Mouse (Mus musculus) lung, postnatal 0 days (tissue): ENCODE data around the gene Matn1. TPM values are rescaled to one million over a fixed set of nuclear protein-coding genes. Genes with fewer than 3 reads are reported as not detected.

Source experiments
- ATAC-seq: fragments of 200-750 bp; cut with Nextera tagmentation; 2 replicates; pipeline ENCODE4 v1.8.0; 2017; ENCODE audit warnings: moderate library complexity
- DNase-seq: peaks from one replicate; pipeline ENCODE4 v3.0.0-alpha.2; 2016; ENCODE audit warnings: low spot score
- H3K27ac ChIP-seq: fragments of 300-500 bp; sonication (generic); 2 replicates; pipeline ENCODE4 v1.5.1; 2014; ENCODE audit warnings: antibody characterized with exemption, mild to moderate bottlenecking, low read length, mixed read lengths
- H3K27me3 ChIP-seq: fragments of 300-500 bp; sonication (generic); replicated peaks from 2 replicates; pipeline ENCODE4 v1.6.1; 2014; ENCODE audit warnings: low read length, mixed read lengths; ENCODE audit not compliant: insufficient read depth
- H3K36me3 ChIP-seq: fragments of 300-500 bp; sonication (generic); 2 replicates; pipeline ENCODE4 v1.6.1; 2014; ENCODE audit warnings: low read length, mixed read lengths; ENCODE audit not compliant: insufficient read depth
- H3K4me1 ChIP-seq: fragments of 300-500 bp; sonication (generic); 2 replicates; pipeline ENCODE4 v1.6.1; 2014; ENCODE audit warnings: antibody characterized with exemption, low read depth, low read length, mixed read lengths; ENCODE audit not compliant: insufficient read depth
- H3K4me2 ChIP-seq: fragments of 300-500 bp; sonication (generic); replicated peaks from 2 replicates; pipeline ENCODE4 v1.6.1; 2014; ENCODE audit warnings: low read depth, mild to moderate bottlenecking, low read length, moderate library complexity, mixed read lengths
- H3K4me3 ChIP-seq: fragments of 300-500 bp; sonication (generic); 2 replicates; pipeline ENCODE4 v1.5.1; 2014; ENCODE audit warnings: low read depth, low read length
- H3K9ac ChIP-seq: fragments of 300-500 bp; sonication (generic); replicated peaks from 2 replicates; pipeline ENCODE4 v1.6.1; 2014; ENCODE audit warnings: low read depth, mild to moderate bottlenecking
- H3K9me3 ChIP-seq: fragments of 300-500 bp; sonication (generic); 2 replicates; pipeline ENCODE4 v1.6.1; 2016; ENCODE audit warnings: low read length, mixed read lengths
- CTCF ChIP-seq: IDR thresholded peaks from 2 replicates; pipeline ENCODE4 v1.5.1; 2016; ENCODE audit warnings: antibody characterized with exemption, mild to moderate bottlenecking
- EP300 ChIP-seq: IDR thresholded peaks from 2 replicates; pipeline ENCODE4 v1.6.1; 2016; ENCODE audit warnings: antibody characterized with exemption, mild to moderate bottlenecking, control low read depth
- whole genome bisulfite sequencing: fragments of 180-500 bp; shearing (Covaris S2); extraction: QIAGEN DNeasy Blood & Tissue Kit; methylation state at CpG from one replicate; pipeline ENCODE4 v1.1.7; 2014; 5-methylcytosine and 5-hydroxymethylcytosine counted together
- polyA plus RNA-seq: library from polyadenylated mRNA; unstranded; fragments of >200 nt; fragmentation: Nextera tagmentation; extraction: Ambion mirVana; gene quantifications from 2 replicates; pipeline ENCODE4 v1.2.1, GENCODE M21; 2015

Gene Matn1
- not detected in 2 replicates for polyA plus RNA-seq

- no peaks in the 10 kb centered on the region for H3K27me3 ChIP-seq
These were observed at the start of gene Matn1 for GRCm38 (mm10) chr4:130944112-130944511. Gene Matn1 (plus strand): TSS chr4:130944385.

GRCm38 (mm10) chr4:130895701-130896100, 48.5 kb upstream of the Matn1 start:
- DNase-seq = no peak
- H3K27ac ChIP-seq = no peak overlapping the region

More at GRCm38 (mm10) chr4:130944112-130944511, at the start of gene Matn1:
- Histone ChIP-seq H3K27ac (no peak within 1 kb of the TSS), H3K9ac (no peak within 1 kb of the TSS), H3K9me3 (no peaks in the 10 kb centered on the region), H3K4me3 (no peak within 1 kb of the TSS), H3K4me1 (no peaks in the 10 kb centered on the region), H3K36me3 (no peaks in the 10 kb centered on the region), H3K4me2 (no peak within 1 kb of the TSS)
- ATAC-seq = 0 out of 2 replicates have a peak, but pooled peaks have one; percentile 16
- TF ChIP-seq CTCF = no peak
- no peak for TF ChIP-seq EP300
- no peak for DNase-seq
- 25% methylated on average over 6 of the region's 6 CpGs for WGBS

DNA sequence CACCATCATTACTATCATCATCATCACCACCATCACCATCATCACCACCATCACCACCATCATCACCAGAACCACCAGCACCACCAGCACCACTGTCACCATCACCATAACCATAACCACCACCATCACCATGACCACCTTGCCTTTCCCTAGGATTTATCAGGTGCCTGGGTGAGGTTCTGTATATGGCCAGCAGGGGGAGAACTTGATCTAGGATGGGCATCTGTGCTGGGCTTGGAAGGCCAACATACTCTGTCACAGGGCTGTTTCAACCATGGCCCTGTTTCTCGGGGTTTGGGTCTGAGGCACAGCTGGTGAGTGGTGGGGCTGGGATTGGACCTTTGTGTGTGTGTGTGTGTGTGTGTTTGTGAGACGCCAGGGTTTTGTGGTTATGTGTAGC, 47.8 kb upstream of the Matn1 start:
- Histone ChIP-seq H3K4me2 (no peak overlapping the region), H3K36me3 (no peaks in the 10 kb centered on the region), H3K4me1 (no peaks in the 10 kb centered on the region), H3K4me3 (no peak overlapping the region), H3K9me3 (no peaks in the 10 kb centered on the region), H3K9ac (no peak overlapping the region), H3K27me3 (no peaks in the 10 kb centered on the region), H3K27ac (no peak overlapping the region)
- ATAC-seq = 0 out of 2 replicates have a peak, but pooled peaks have one; percentile 24
- DNase-seq = no peak
- TF ChIP-seq EP300 = no peak
- peak; percentile 83 for TF ChIP-seq CTCF
- WGBS = 88% methylated on average over 2 of the region's 2 CpGs

More at GRCm38 (mm10) chr4:130895701-130896100, 48.5 kb upstream of the Matn1 start:
- Histone ChIP-seq H3K9me3 (no peaks in the 10 kb centered on the region), H3K4me1 (no peaks in the 10 kb centered on the region), H3K27me3 (no peaks in the 10 kb centered on the region), H3K9ac (no peak overlapping the region), H3K4me2 (no peak overlapping the region), H3K4me3 (no peak overlapping the region), H3K36me3 (no peaks in the 10 kb centered on the region)
- peak; percentile 33; the same call in 1 of the 2 replicates for ATAC-seq
- WGBS = 62% methylated on average over 6 of the region's 6 CpGs
- no peak for TF ChIP-seq EP300
- TF ChIP-seq CTCF = no peak

GRCm38 (mm10) chr4:130899383-130899781, 44.8 kb upstream of the Matn1 start:
- no peaks in the 10 kb centered on the region for H3K9me3 ChIP-seq
- ATAC-seq = no peak
- H3K36me3 ChIP-seq = no peaks in the 10 kb centered on the region
- no peak overlapping the region for H3K9ac ChIP-seq
- H3K4me1 ChIP-seq = no peaks in the 10 kb centered on the region
- TF ChIP-seq EP300 (no peak), CTCF (no peak)
- no peaks in the 10 kb centered on the region for H3K27me3 ChIP-seq
- H3K27ac ChIP-seq = no peak overlapping the region
- no peak overlapping the region for H3K4me2 ChIP-seq
- no peak for DNase-seq
- H3K4me3 ChIP-seq = no peak overlapping the region
- WGBS = 68% methylated on average over 2 of the region's 3 CpGs

- DNase-seq = no peak
- Histone ChIP-seq H3K4me2 (no peak overlapping the region), H3K27ac (no peak overlapping the region), H3K36me3 (no peaks in the 10 kb centered on the region), H3K9ac (no peak overlapping the region), H3K27me3 (no peaks in the 10 kb centered on the region), H3K9me3 (no peaks in the 10 kb centered on the region), H3K4me3 (no peak overlapping the region), H3K4me1 (no peaks in the 10 kb centered on the region)
- no peak for TF ChIP-seq EP300
- TF ChIP-seq CTCF = no peak
- no peak for ATAC-seq
- 68% methylated on average over 6 of the region's 6 CpGs for WGBS
These were observed 44.3 kb upstream of the Matn1 start for GRCm38 (mm10) chr4:130899782-130900427.

- no peak for DNase-seq
- Histone ChIP-seq H3K27ac (no peak overlapping the region), H3K4me1 (no peaks in the 10 kb centered on the region), H3K4me3 (no peak overlapping the region), H3K36me3 (no peaks in the 10 kb centered on the region), H3K4me2 (no peak overlapping the region), H3K9me3 (no peaks in the 10 kb centered on the region), H3K27me3 (no peaks in the 10 kb centered on the region), H3K9ac (no peak overlapping the region)
- TF ChIP-seq EP300 = no peak
- no peak for TF ChIP-seq CTCF
- 70% methylated on average over 7 of the region's 7 CpGs for WGBS
- no peak for ATAC-seq
These were observed 43.4 kb upstream of the Matn1 start for GRCm38 (mm10) chr4:130900746-130901145.
